Mouse (Mus musculus) kidney, embryonic 16.5 days (tissue): ENCODE measurements at regions not wholly inside any gene's neighbourhood (a gene's known extent, or its start where the extent isn't known, plus 50 kb on each side); places are given as distances from the start of the nearest gene placed in this dataset.

Experiments used
- ATAC-seq: fragments of 200-750 bp; cut with Nextera tagmentation; 2 replicates; pipeline ENCODE4 v1.8.0; 2017; ENCODE audit warnings: moderate TSS enrichment; ENCODE audit not compliant: low FRiP score, low TSS enrichment
- H3K27ac ChIP-seq: fragments of 300-500 bp; sonication (generic); 2 replicates; pipeline ENCODE4 v1.5.1; 2014; ENCODE audit warnings: low read length
- H3K27me3 ChIP-seq: fragments of 300-500 bp; sonication (generic); 2 replicates; pipeline ENCODE4 v1.6.1; 2014; ENCODE audit warnings: low read length, control low read depth, mixed read lengths; ENCODE audit not compliant: insufficient read depth
- H3K36me3 ChIP-seq: fragments of 300-500 bp; sonication (generic); 2 replicates; pipeline ENCODE4 v1.6.1; 2014; ENCODE audit warnings: low read length, control low read depth, mixed read lengths; ENCODE audit not compliant: insufficient read depth
- H3K4me1 ChIP-seq: fragments of 300-500 bp; sonication (generic); 2 replicates; pipeline ENCODE4 v1.6.1; 2014; ENCODE audit warnings: low read length, control low read depth, mixed read lengths; ENCODE audit not compliant: insufficient read depth
- H3K4me2 ChIP-seq: fragments of 300-500 bp; sonication (generic); replicated peaks from 2 replicates; pipeline ENCODE4 v1.6.1; 2014; ENCODE audit warnings: low read depth, low read length
- H3K4me3 ChIP-seq: fragments of 300-500 bp; sonication (generic); 2 replicates; pipeline ENCODE4 v1.5.1; 2014; ENCODE audit warnings: mild to moderate bottlenecking, low read length
- H3K9ac ChIP-seq: fragments of 300-500 bp; sonication (generic); replicated peaks from 2 replicates; pipeline ENCODE4 v1.6.1; 2014; ENCODE audit warnings: low read length
- H3K9me3 ChIP-seq: fragments of 300-500 bp; sonication (generic); 2 replicates; pipeline ENCODE4 v1.6.1; 2016; ENCODE audit warnings: low read length, control low read depth
- WGBS: fragments of 180-500 bp; shearing (Covaris S2); extraction: QIAGEN DNeasy Blood & Tissue Kit; methylation state at CpG from one replicate; pipeline ENCODE4 v1.1.7; 2014; 5-methylcytosine and 5-hydroxymethylcytosine counted together

DNA sequence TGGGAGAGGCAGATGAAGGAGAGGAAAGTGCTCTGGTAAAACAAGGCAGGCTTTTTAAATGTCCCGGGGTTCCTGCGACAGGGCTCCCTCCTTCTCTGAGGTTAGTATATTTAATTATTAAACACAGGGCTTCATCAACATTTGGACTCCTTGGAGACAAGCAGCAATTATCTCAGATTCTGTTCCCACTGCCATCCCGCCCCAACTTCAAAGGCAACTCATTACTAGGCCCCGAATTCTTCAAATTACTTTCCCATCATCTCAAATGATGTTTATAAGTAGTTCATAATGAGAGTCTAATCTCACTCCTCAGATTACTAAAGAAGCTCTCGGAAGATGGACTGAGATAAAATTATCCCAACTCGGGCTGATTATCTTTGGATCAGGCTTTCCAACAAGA lies 215.1 kb downstream of the Enc1 start:
- Histone ChIP-seq H3K4me3 (no peak overlapping the region), H3K9me3 (no peaks in the 10 kb centered on the region), H3K27me3 (no peaks in the 10 kb centered on the region), H3K27ac (no peak overlapping the region), H3K9ac (no peak overlapping the region), H3K4me1 (peaks cover 13% of the 10 kb centered on the region), H3K36me3 (no peaks in the 10 kb centered on the region), H3K4me2 (no peak overlapping the region)
- WGBS = 46% methylated on average over 6 of the region's 6 CpGs
- ATAC-seq = no peak

DNA sequence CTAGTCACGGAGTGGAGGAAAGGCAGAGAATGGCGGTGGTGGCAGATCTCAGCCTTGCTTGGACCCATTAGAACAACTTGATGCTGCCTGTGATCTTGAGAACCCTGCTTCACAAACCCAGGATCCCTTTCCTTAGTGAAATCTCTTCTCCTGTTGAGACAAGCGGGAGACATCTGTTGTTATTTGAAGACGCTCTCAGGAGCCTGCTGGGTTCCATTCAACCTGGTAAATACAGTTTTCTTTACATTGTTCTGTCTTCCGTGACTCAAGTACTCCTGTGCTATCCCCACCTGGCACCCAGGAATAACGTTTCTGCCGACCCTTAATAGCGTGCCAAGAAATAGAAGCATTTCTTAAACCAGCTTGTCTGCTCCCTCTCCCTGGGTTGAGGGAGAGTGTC lies 213.8 kb downstream of the Enc1 start:
- peaks cover 16% of the 10 kb centered on the region for H3K4me1 ChIP-seq
- H3K9me3 ChIP-seq = no peaks in the 10 kb centered on the region
- H3K9ac ChIP-seq = no peak overlapping the region
- no peak overlapping the region for H3K27ac ChIP-seq
- 87% methylated on average over 8 of the region's 8 CpGs for WGBS
- H3K4me3 ChIP-seq = no peak overlapping the region
- no peak overlapping the region for H3K4me2 ChIP-seq
- H3K36me3 ChIP-seq = no peaks in the 10 kb centered on the region
- no peak for ATAC-seq
- H3K27me3 ChIP-seq = no peaks in the 10 kb centered on the region

DNA sequence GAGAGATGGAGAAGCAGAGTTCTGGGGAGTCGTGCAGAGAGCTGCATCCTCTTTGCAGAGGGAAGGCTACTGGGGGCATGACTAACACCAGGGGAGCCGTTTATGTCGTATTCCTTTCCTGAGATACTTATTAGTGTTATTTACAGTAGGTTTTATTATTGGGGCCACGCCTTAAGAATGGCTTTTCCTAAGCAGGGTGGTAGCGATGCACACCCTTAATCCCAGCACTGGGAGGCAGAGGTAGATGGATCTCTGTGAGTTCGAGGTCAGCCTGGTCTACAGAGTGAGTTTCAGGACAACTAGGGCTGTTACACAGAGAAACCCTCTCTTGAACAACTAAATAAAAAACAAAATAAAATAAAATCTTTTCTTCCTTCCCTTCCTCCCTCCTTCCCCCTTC lies 212.6 kb downstream of the Enc1 start:
- Histone ChIP-seq H3K4me3 (no peak overlapping the region), H3K27me3 (no peaks in the 10 kb centered on the region), H3K9ac (no peak overlapping the region), H3K36me3 (no peaks in the 10 kb centered on the region), H3K9me3 (no peaks in the 10 kb centered on the region), H3K4me1 (peaks cover 16% of the 10 kb centered on the region), H3K27ac (no peak overlapping the region), H3K4me2 (no peak overlapping the region)
- 48% methylated on average over 6 of the region's 6 CpGs for WGBS
- no peak for ATAC-seq

DNA sequence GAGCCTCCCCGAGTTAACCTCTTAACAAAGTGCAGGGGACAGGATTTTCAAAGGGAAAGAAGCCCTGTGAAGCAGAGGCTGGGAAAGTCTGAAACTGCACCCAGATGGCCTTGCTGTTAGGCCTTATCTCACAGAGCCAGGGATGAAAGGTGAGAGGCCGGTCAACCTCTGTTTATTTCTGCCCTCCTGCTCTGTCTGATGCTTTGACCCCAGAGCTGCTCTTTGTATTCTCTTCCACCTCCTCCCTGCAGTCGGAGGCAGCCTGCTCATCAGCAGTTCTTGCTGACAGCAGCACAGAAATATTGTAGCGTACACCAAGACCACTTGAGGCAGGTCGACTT lies 212.2 kb downstream of the Enc1 start:
- no peak for ATAC-seq
- Histone ChIP-seq H3K9me3 (no peaks in the 10 kb centered on the region), H3K27ac (no peak overlapping the region), H3K36me3 (no peaks in the 10 kb centered on the region), H3K4me2 (no peak overlapping the region), H3K4me1 (peaks cover 16% of the 10 kb centered on the region), H3K27me3 (no peaks in the 10 kb centered on the region), H3K4me3 (no peak overlapping the region), H3K9ac (no peak overlapping the region)
- 26% methylated on average over 5 of the region's 5 CpGs for WGBS

DNA sequence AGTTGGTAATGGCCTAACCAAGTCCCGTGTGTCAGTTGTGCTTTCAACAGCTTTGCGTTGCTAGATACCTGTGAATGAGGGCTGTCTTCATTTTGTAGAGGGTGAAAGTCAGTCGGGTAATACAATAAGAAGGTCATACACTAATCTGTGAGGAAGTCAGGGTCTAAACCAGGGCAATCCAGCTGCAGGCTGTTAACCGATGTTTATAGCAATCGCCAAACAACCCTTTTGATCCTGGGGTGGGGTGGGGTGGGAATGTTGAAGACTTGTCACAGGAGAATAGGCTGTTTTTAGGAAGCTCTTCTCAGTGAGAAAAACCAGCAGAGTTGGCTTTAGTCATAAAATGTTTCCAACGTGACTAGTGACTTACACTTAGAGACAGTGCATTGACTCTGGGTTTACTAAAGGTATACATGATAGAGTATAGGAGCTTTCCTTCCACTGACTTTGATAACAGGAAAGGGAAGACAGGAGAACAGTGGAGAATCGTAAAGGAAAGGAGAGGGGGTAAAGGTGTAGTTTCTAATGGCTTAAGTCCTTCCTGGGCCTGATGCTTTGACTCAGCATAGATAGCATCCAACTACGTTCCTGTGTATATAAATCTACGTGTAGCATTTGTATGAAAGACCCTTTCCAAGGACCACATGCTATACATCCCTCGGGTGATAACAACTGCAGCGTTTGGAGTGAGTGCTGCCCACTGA lies 211.6 kb downstream of the Enc1 start:
- Histone ChIP-seq H3K4me3 (no peak overlapping the region), H3K4me2 (no peak overlapping the region), H3K36me3 (no peaks in the 10 kb centered on the region), H3K9me3 (no peaks in the 10 kb centered on the region), H3K27me3 (no peaks in the 10 kb centered on the region), H3K27ac (no peak overlapping the region), H3K9ac (no peak overlapping the region), H3K4me1 (peaks cover 16% of the 10 kb centered on the region)
- ATAC-seq = no peak
- whole genome bisulfite sequencing = 34% methylated on average over 11 of the region's 11 CpGs

DNA sequence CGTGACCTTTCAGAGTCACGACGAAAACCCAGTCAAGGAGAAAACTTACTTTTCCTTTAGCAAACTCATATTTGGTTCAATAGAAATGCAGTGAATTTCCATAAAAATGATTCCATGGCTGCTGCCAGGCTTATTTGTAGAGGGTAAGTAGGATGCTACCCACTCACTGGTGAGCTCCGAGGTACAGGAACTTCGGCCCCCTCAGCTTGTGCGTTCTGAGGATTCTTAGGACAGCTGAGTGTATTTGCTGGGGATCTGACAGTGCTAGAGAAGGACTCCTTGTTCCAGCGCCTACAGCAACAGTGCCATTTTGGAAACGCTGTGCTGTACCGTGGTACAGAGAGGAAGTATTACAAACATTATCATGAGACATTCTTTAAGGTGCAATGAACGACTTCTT lies 210.4 kb downstream of the Enc1 start:
- Histone ChIP-seq H3K4me2 (no peak overlapping the region), H3K36me3 (no peaks in the 10 kb centered on the region), H3K9me3 (no peaks in the 10 kb centered on the region), H3K4me3 (no peak overlapping the region), H3K27ac (no peak overlapping the region), H3K4me1 (peaks cover 16% of the 10 kb centered on the region), H3K9ac (no peak overlapping the region), H3K27me3 (no peaks in the 10 kb centered on the region)
- WGBS = 77% methylated on average over 10 of the region's 10 CpGs
- no peak for ATAC-seq

DNA sequence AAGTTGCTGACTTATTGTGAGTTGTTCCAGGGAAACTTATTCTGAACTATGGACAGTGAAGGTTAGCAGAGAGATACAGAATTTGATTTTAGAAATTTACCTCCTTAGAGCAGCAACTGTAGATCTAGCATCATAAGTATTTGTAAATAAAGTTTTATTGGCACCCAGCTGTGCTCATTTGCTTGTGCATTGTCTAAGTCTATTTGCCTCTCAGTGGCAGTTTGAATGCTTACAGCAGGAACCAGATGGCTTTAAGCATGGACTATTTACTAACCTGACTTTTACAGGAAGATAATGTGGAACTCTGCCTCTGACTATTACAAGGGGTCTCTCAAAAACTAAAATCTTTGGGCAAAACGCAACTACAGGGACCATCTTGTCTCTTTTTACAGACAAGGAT lies 207.2 kb downstream of the Enc1 start:
- H3K36me3 ChIP-seq = no peaks in the 10 kb centered on the region

GRCm38 (mm10) chr13:97443731-97444428 lies 203.0 kb downstream of the Enc1 start:
- Histone ChIP-seq H3K27ac (no peak overlapping the region), H3K4me1 (peaks cover 33% of the 10 kb centered on the region), H3K4me3 (no peak overlapping the region), H3K9ac (no peak overlapping the region), H3K4me2 (no peak overlapping the region), H3K27me3 (no peaks in the 10 kb centered on the region), H3K36me3 (no peaks in the 10 kb centered on the region), H3K9me3 (no peaks in the 10 kb centered on the region)
- no peak for ATAC-seq
- WGBS = 81% methylated on average over 14 of the region's 14 CpGs

More for the DNA sequence above, 207.2 kb downstream of the Enc1 start:
- Histone ChIP-seq H3K4me1 (peaks cover 8% of the 10 kb centered on the region), H3K9me3 (no peaks in the 10 kb centered on the region), H3K27me3 (no peaks in the 10 kb centered on the region), H3K27ac (no peak overlapping the region), H3K4me2 (no peak overlapping the region), H3K9ac (no peak overlapping the region), H3K4me3 (no peak overlapping the region)
- WGBS = 94% methylated on average over 1 of the region's 1 CpGs
- ATAC-seq = no peak

GRCm38 (mm10) chr13:97442806-97443205 lies 201.9 kb downstream of the Enc1 start:
- Histone ChIP-seq H3K9me3 (no peaks in the 10 kb centered on the region), H3K27ac (peak overlapping the region; percentile 70), H3K4me1 (peaks cover 39% of the 10 kb centered on the region), H3K27me3 (no peaks in the 10 kb centered on the region), H3K4me3 (no peak overlapping the region), H3K36me3 (no peaks in the 10 kb centered on the region), H3K4me2 (no peak overlapping the region), H3K9ac (no peak overlapping the region)
- ATAC-seq = no peak
- 62% methylated on average over 1 of the region's 1 CpGs for WGBS

DNA sequence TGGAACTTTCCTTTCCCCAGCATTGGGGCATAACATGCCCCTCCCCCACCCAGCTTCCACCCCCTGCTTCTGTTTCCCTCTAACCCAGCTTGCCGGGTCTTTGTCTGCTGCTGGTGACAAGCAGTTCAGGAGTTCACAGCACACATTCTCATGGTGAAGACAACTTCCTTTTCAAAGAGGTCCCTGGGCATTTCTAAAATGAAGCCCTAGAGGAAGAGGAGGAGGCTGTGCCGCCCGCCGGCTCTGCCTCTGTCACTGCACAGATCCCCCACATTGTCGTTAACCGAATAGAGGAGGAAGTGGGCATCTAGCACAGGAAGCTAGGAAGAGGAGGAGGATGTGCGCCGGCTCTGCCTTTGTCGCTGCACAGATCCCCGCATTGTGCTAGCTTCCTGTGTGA lies 201.4 kb downstream of the Enc1 start:
- no peak; the same call in 1 of the 2 replicates for ATAC-seq
- Histone ChIP-seq H3K9ac (0 out of 2 replicates have a peak overlapping the region, but pooled peaks have one; percentile 42), H3K4me3 (no peak overlapping the region), H3K36me3 (no peaks in the 10 kb centered on the region), H3K9me3 (no peaks in the 10 kb centered on the region), H3K27ac (peak overlapping the region; percentile 70), H3K4me2 (peak overlapping the region; percentile 32), H3K27me3 (no peaks in the 10 kb centered on the region), H3K4me1 (peaks cover 39% of the 10 kb centered on the region)
- 29% methylated on average over 10 of the region's 10 CpGs for WGBS
